Mouse (Mus musculus): ENCODE results near the gene Qk. TPM values are rescaled to one million over a fixed set of nuclear protein-coding genes. Genes with fewer than 3 reads are reported as not detected.

Qk gene
- total RNA-seq, 2 experiments from 2014 or later, result 239 to 282 TPM

DNA sequence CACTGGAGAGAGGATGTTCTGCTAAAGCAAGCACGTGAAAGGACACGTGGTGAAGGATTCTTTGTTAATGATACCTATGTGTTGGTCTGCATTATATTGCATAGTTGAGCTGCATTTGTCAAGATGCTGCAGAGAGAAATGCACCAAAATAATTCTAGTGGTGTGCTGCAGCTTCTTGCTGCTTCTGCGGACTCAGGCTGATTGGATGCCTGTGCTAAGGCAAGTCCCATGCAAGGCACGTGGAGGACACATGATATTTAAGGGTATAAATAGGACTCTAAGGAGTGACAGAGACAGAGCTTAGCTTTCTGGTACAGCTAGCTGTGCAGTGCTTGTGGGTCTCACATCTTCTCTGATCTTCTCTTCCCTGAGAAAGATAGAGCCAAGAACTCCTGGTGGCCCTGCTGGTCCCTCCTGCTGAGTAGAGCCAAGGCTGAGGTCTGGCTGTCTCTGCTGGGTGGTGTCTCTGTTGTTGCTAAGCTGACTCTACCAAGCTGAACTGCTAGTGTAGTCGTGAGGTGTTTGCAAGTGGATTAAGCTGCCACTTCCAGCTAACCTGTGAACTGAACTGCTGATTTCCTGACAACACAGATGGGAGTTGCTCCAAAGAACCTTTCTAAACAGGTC lies 8.0 kb upstream of the Qk start:
- DNase-seq, result no peak

GRCm38 (mm10) chr17:10326596-10327045 lies 7.0 kb upstream of the Qk start:
- peak; percentile 87 for DNase-seq

DNA sequence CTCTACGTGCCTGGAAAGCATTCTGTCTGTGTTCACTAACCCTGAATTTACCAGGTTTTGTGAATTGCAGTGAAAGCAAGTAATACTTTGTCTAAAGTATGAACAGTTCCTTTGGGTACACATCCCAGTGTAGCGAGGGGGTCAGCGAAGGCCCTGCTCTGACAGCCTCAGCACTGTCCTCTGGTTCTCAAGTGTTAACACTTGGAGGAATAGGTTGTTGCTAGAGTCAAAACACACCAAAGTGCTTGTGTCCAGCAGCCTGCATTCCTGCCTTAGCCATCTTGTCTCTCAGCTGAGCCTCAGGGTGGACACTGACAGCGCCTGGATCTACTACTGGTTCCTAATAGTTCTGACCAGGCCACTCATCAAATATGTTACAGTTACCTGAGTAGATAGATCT lies 6.3 kb upstream of the Qk start:
- DNase-seq, result no peak

GRCm38 (mm10) chr17:10321754-10322153 lies 2.1 kb upstream of the Qk start:
- no peak for DNase-seq

DNA sequence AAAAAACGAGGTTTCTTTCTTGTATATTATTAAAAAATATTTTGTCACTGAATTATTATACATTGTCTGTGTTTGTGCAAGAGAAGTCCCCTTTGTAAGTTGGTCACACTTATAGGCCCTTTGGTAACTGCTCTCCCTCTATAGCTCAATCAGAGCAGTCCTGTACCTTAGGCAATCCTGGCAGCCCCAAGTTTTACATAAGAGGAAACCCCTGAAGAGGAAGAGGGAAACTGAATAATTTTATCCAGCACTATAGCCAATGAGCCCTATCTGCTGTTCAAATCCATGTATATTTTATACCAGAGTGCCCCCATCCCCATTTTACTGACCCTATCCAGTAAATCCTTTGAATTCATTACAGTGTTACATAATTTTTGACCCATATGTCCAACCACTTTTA lies 1.4 kb upstream of the Qk start:
- DNase-seq, result no peak

- no peak for DNase-seq
Measured at GRCm38 (mm10) chr17:10320456-10320790, 769 bp upstream of the Qk start.

DNA sequence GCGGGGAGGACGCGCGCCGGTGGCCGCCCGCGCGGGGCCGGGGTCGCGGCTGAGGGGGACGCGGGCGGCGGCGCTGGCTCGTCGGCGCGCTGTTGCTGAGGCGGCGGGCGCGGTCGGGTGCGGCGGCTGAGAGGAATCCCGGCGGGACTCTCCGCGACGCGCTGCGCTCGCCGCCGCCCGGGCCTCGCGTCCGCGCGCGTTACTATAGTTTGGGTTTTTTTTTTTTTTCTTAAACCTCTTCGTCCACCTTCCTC lies 296 bp downstream of the Qk start:
- no peak for DNase-seq

GRCm38 (mm10) chr17:10318561-10319430 lies 858 bp downstream of the Qk start:
- DNase-seq, result peak; percentile 89

GRCm38 (mm10) chr17:10317981-10318551 lies 1.6 kb downstream of the Qk start:
- DNase-seq, result peak; percentile 78

GRCm38 (mm10) chr17:10317186-10317585 lies 2.5 kb downstream of the Qk start:
- DNase-seq, result peak; percentile 79

GRCm38 (mm10) chr17:10316446-10316845 lies 3.2 kb downstream of the Qk start:
- no peak for DNase-seq

- no peak for DNase-seq
Measured at GRCm38 (mm10) chr17:10310046-10310445, 9.6 kb downstream of the Qk start.

DNA sequence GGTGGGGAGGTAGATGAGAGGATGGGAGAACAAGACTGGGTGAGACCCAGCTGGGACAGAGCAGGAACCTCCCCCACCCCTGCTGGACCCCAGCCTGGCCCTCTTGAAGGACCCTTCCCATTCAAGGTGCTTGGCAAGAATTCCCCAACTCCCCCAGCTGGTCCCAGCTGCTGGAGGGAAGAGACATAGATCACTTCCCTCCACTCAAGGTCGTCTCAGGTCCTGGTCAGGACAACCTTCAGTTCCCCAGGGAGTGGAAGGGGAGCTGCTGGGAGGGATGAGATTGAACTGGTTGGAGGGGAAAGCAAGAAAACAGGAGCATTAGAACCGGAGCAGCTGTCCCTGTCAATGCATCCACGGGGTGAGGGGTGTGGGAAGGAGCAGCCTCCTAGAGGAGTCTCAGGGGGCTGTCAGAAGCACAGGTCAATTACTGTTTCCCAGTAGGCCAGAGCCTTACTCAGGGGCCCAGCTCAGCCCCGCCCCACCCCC lies 10.5 kb downstream of the Qk start:
- no peak for DNase-seq

DNA sequence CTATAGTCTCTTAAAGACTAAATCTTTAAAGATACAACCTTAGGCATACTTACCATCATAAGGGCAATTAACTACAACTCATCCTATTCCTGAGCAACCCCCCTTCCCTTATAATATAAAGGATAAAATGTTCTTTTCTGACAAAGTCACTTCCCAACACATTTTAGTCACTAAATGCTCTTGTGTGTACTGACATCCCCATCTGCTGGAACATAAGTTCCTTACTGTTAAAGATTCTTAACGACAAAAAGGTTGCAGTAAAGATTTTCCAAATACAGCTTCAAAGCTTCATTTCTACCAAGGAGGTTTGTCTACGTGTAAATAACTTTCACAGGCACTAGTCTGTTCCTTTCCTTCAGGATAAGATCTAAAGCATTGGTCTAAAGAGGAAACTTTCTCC lies 13.2 kb downstream of the Qk start:
- DNase-seq, result no peak

- no peak for DNase-seq
Measured at GRCm38 (mm10) chr17:10304001-10304400, 15.7 kb downstream of the Qk start.

- DNase-seq, result no peak
Measured at GRCm38 (mm10) chr17:10300968-10301795, 18.5 kb downstream of the Qk start.

- no peak for DNase-seq
Measured at GRCm38 (mm10) chr17:10299396-10299795, 20.3 kb downstream of the Qk start.

DNA sequence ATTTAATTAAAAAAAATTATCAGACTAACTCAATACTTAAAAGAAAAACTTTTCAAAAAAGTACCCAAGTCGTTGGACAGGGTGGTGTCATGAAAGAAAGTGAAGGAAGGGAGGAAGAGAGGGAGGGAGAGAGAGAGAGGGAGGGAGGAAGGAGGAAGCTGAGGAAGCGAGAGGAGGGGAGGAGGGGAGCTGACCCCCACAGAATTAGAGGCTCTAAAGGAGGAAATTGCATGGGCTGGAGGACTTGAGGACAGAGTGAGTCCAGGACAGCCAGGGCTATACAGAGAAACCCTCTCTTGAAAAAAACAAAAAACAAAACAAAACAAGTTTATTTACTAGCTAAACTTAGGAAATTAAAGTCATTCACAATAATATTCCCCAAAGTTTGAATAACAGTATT lies 27.1 kb downstream of the Qk start:
- DNase-seq, result no peak

DNA sequence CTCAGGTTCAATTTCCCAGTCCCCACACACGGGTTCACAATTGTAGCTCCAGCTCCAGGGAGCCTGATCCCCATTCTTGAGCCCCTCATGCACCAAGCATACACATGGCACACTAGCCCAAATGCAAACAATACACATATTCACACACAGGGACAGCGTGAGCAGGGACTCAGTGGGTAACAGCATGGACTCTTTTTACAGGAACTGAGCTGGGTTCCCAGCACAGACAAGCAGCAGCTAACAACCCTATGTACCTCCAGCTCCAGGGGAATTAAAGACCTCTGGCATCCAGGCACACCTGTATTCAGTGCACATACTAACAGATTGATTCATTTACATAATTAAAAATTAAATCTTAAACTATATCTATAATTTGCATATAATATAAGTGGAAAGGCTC lies 34.9 kb downstream of the Qk start:
- DNase-seq, result no peak

DNA sequence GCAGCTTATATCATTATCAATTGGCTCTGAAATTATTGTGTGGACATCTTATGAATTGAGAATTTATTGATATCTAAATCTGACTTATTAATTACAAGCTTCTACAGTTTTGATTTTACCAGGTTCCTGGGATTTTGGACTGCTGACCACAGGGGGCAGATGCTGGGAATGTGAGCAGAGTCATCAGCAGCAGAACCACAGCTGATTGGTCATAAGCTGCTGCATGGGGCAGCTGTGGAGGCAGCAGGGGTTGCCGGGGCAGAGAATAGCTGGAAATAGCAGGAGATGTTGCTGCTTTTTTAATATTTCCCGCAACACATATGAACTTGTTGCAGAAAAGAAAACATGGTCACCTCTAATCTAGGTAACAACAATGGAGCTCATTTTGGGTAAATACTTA lies 40.1 kb downstream of the Qk start:
- no peak for DNase-seq

DNA sequence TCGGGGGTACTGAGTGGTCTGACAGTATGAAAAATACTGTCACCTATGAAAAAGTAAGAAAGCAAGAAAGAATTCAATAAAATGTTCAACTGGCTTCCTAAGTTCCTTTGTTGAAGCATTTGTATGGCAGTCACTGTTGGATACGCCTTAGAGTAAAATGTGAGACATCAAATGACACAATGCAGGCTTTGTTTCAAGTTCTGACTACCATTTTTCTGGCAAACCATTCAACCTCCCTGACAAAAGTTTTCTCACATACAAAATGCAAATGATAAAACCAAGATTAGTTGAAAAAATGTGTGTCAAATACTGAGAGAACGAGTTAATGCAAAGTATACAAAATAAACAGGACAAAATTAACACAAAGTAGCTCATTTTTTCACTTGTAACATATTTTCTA lies 50.1 kb downstream of the Qk start:
- no peak for DNase-seq

- no peak for DNase-seq
Measured at GRCm38 (mm10) chr17:10268468-10268867, 51.2 kb downstream of the Qk start.

GRCm38 (mm10) chr17:10266207-10266606 lies 53.4 kb downstream of the Qk start:
- DNase-seq, result no peak

Data from adrenal gland, postnatal 10 days (tissue).